Mouse (Mus musculus) CH12.LX (cell line): ENCODE measurements around the gene Ttll10. TPM values are rescaled to one million over a fixed set of nuclear protein-coding genes. Genes with fewer than 3 reads are reported as not detected.

Experiments
- DNase-seq: peaks from one replicate; pipeline ENCODE4 v3.0.0-alpha.2; 2013; ENCODE audit errors: extremely low read depth
- H3K27ac ChIP-seq: 2 replicates; pipeline ENCODE4 v1.5.1; 2012; ENCODE audit warnings: low read depth, mild to moderate bottlenecking, control low read depth, moderate library complexity; ENCODE audit not compliant: insufficient read depth
- H3K27me3 ChIP-seq: replicated peaks from 2 replicates; pipeline ENCODE3; 2012; ENCODE audit warnings: inconsistent platforms
- H3K36me3 ChIP-seq, 2 experiments: replicated peaks in 1 of 2; 2 replicates each; pipeline versions ENCODE3 to v1.6.1; 2012; ENCODE audit warnings: inconsistent platforms in 1 of 2, low read length in 1 of 2, mild to moderate bottlenecking in 1 of 2, mixed read lengths in 1 of 2, moderate library complexity in 1 of 2; ENCODE audit not compliant: control insufficient read depth in 1 of 2, insufficient read depth in 1 of 2
- H3K4me1 ChIP-seq, 2 experiments: 2 replicates each; pipeline ENCODE4 v1.6.1; 2012; ENCODE audit warnings: inconsistent platforms in 1 of 2, moderate library complexity in 1 of 2; ENCODE audit not compliant: insufficient read depth in 2 of 2, control insufficient read depth in 1 of 2
- H3K4me2 ChIP-seq: 2 replicates; pipeline ENCODE4 v1.6.1; 2012; ENCODE audit warnings: low read depth, mild to moderate bottlenecking, control low read depth; ENCODE audit not compliant: poor library complexity, insufficient read depth, severe bottlenecking
- H3K4me3 ChIP-seq, 3 experiments: fragments of 150-350 bp in 1 of 3; sonication (generic) in 1 of 3; replicated peaks in 1 of 3; 2 replicates each; pipeline versions ENCODE3 to v1.5.1; 2011 to 2012; ENCODE audit warnings: low read depth in 2 of 3, low read length in 2 of 3, mild to moderate bottlenecking in 2 of 3, moderate library complexity in 2 of 3, control low read depth in 1 of 3, improper control_type of control experiment in 1 of 3, inconsistent platforms in 1 of 3, mixed read lengths in 1 of 3; ENCODE audit not compliant: poor library complexity in 1 of 3
- H3K79me2 ChIP-seq: replicated peaks from 2 replicates; pipeline ENCODE4 v1.6.1; 2012; ENCODE audit warnings: mild to moderate bottlenecking, moderate library complexity; ENCODE audit not compliant: control insufficient read depth, poor library complexity, insufficient read depth, severe bottlenecking; ENCODE audit errors: extremely low read depth
- H3K9ac ChIP-seq: 2 replicates; pipeline ENCODE4 v1.6.1; 2012; ENCODE audit warnings: low read depth, mild to moderate bottlenecking, control low read depth, moderate library complexity; ENCODE audit not compliant: insufficient read depth
- H3K9me3 ChIP-seq: replicated peaks from 2 replicates; pipeline ENCODE3; 2012; ENCODE audit warnings: low read length, inconsistent platforms, mixed read lengths
- CHD1 ChIP-seq: IDR thresholded peaks from 2 replicates; pipeline ENCODE4 v1.6.1; 2012; ENCODE audit warnings: low read depth, low read length, improper control_type of control experiment, inconsistent platforms
- CTCF ChIP-seq, 2 experiments: IDR thresholded peaks in 1 of 2; conservative IDR thresholded peaks in 1 of 2; 2 replicates each; pipeline ENCODE4 v1.5.1; 2011 to 2012; ENCODE audit warnings: low read depth in 2 of 2, low read length in 2 of 2, improper control_type of control experiment in 1 of 2, inconsistent platforms in 1 of 2, mild to moderate bottlenecking in 1 of 2, moderate library complexity in 1 of 2
- E2F4 ChIP-seq: IDR thresholded peaks from 2 replicates; pipeline ENCODE4 v1.6.1; 2011; ENCODE audit warnings: low read depth, low read length, improper control_type of control experiment; ENCODE audit not compliant: insufficient replicate concordance
- ELF1 ChIP-seq: IDR thresholded peaks from 2 replicates; pipeline ENCODE4 v1.6.1; 2014; ENCODE audit warnings: low read depth, mild to moderate bottlenecking, inconsistent platforms, low read length, improper control_type of control experiment
- ETS1 ChIP-seq: conservative IDR thresholded peaks from 2 replicates; pipeline ENCODE4 v1.6.1; 2012; ENCODE audit warnings: low read depth, mild to moderate bottlenecking, inconsistent platforms, low read length, improper control_type of control experiment, moderate library complexity
- GABPA ChIP-seq: IDR thresholded peaks from 2 replicates; pipeline ENCODE4 v1.6.1; 2012; ENCODE audit warnings: low read depth, low read length, improper control_type of control experiment, inconsistent platforms; ENCODE audit not compliant: insufficient replicate concordance
- HCFC1 ChIP-seq: IDR thresholded peaks from 2 replicates; pipeline ENCODE4 v1.6.1; 2012; ENCODE audit warnings: low read depth, mild to moderate bottlenecking, inconsistent platforms, low read length, improper control_type of control experiment
- IRF4 ChIP-seq: IDR thresholded peaks from 2 replicates; pipeline ENCODE4 v1.6.1; 2014; ENCODE audit warnings: low read depth, mild to moderate bottlenecking, inconsistent platforms, low read length, improper control_type of control experiment
- JUN ChIP-seq: IDR thresholded peaks from 2 replicates; pipeline ENCODE4 v1.6.1; 2011; ENCODE audit warnings: low read depth, mild to moderate bottlenecking, low read length, improper control_type of control experiment, moderate library complexity; ENCODE audit not compliant: insufficient read depth
- JUND ChIP-seq: conservative IDR thresholded peaks from 2 replicates; pipeline ENCODE4 v1.6.1; 2011; ENCODE audit warnings: low read depth, low read length, improper control_type of control experiment
- KAT2A ChIP-seq: IDR thresholded peaks from 2 replicates; pipeline ENCODE4 v1.6.1; 2012; ENCODE audit warnings: low read length, improper control_type of control experiment, inconsistent platforms; ENCODE audit not compliant: insufficient replicate concordance
- MYC ChIP-seq: IDR thresholded peaks from 2 replicates; pipeline ENCODE4 v1.6.1; 2011; ENCODE audit warnings: low read depth, mild to moderate bottlenecking, improper control_type of control experiment, low read length
- NRF1 ChIP-seq: IDR thresholded peaks from 2 replicates; pipeline ENCODE4 v1.6.1; 2014; ENCODE audit warnings: low read depth, mild to moderate bottlenecking, inconsistent platforms, low read length, improper control_type of control experiment, moderate library complexity
- PAX5 ChIP-seq: IDR thresholded peaks from 2 replicates; pipeline ENCODE4 v1.6.1; 2012; ENCODE audit warnings: low read length, inconsistent platforms, mixed read lengths
- POLR2A ChIP-seq: IDR thresholded peaks from 2 replicates; pipeline ENCODE4 v1.6.1; 2011; ENCODE audit warnings: low read depth, mild to moderate bottlenecking, improper control_type of control experiment, low read length
- POLR2AphosphoS2 ChIP-seq: IDR thresholded peaks from 2 replicates; pipeline ENCODE4 v1.6.1; 2011; ENCODE audit warnings: low read depth, low read length, improper control_type of control experiment
- RAD21 ChIP-seq: IDR thresholded peaks from 2 replicates; pipeline ENCODE4 v1.6.1; 2011; ENCODE audit warnings: low read depth, mild to moderate bottlenecking, low read length, improper control_type of control experiment, moderate library complexity
- RCOR1 ChIP-seq: conservative IDR thresholded peaks from 2 replicates; pipeline ENCODE4 v1.6.1; 2012; ENCODE audit warnings: low read depth, mild to moderate bottlenecking, inconsistent platforms, low read length, improper control_type of control experiment
- SMC3 ChIP-seq: IDR thresholded peaks from 2 replicates; pipeline ENCODE4 v1.6.1; 2011; ENCODE audit warnings: low read depth, low read length, improper control_type of control experiment
- TBP ChIP-seq: conservative IDR thresholded peaks from 2 replicates; pipeline ENCODE4 v1.6.1; 2011; ENCODE audit warnings: low read depth, low read length, improper control_type of control experiment
- TCF12 ChIP-seq: IDR thresholded peaks from 2 replicates; pipeline ENCODE4 v1.6.1; 2014; ENCODE audit warnings: low read depth, mild to moderate bottlenecking, inconsistent platforms, low read length, improper control_type of control experiment
- USF1 ChIP-seq: IDR thresholded peaks from 2 replicates; pipeline ENCODE4 v1.6.1; 2014; ENCODE audit warnings: low read depth, mild to moderate bottlenecking, inconsistent platforms, low read length, improper control_type of control experiment
- ZC3H11A ChIP-seq: IDR thresholded peaks from 2 replicates; pipeline ENCODE4 v1.6.1; 2012; ENCODE audit warnings: low read depth, mild to moderate bottlenecking, inconsistent platforms, low read length, improper control_type of control experiment
- ZMIZ1 ChIP-seq: IDR thresholded peaks from 2 replicates; pipeline ENCODE4 v1.6.1; 2012; ENCODE audit warnings: low read depth, mild to moderate bottlenecking, inconsistent platforms, low read length, improper control_type of control experiment
- ZNF384 ChIP-seq: IDR thresholded peaks from 2 replicates; pipeline ENCODE4 v1.6.1; 2012; ENCODE audit warnings: low read depth, low read length, improper control_type of control experiment, inconsistent platforms
- dilution Hi-C: fragments of 300-500 bp; cut with MboI; formaldehyde crosslinking; loops from 2 replicates; pipeline ENCODE4 v1.14.3; 2020; ENCODE audit warnings: low sequenced_read_pairs; ENCODE audit not compliant: extremely low pct_unique_long_range_greater_than_20kb, extremely low pct_ligation_motif_present
- in situ Hi-C: fragments of 300-500 bp; cut with MboI; formaldehyde crosslinking; loops from 3 replicates; pipeline ENCODE4 v1.14.3; 2019; ENCODE audit warnings: low sequenced_read_pairs, low pct_ligation_motif_present, low pct_unique_long_range_greater_than_20kb, mixed read lengths
- polyA plus RNA-seq: library from polyadenylated mRNA; unstranded; fragments of >175 nt; gene quantifications from 2 replicates; pipeline ENCODE4 v1.2.1, GENCODE M21; 2012; ENCODE audit warnings: low read depth; ENCODE audit not compliant: insufficient read length
- total RNA-seq, 2 experiments: library from RNA; depleted of rRNA; stranded (reverse); fragments of 300-350 nt in 1 of 2; fragments of >200 nt in 1 of 2; gene quantifications; 2 replicates each; pipeline ENCODE4 v1.2.3; 2012 to 2014

Ttll10 gene
- total and polyA plus RNA-seq, 3 experiments = 0.04 TPM; not detected in 2

DNA sequence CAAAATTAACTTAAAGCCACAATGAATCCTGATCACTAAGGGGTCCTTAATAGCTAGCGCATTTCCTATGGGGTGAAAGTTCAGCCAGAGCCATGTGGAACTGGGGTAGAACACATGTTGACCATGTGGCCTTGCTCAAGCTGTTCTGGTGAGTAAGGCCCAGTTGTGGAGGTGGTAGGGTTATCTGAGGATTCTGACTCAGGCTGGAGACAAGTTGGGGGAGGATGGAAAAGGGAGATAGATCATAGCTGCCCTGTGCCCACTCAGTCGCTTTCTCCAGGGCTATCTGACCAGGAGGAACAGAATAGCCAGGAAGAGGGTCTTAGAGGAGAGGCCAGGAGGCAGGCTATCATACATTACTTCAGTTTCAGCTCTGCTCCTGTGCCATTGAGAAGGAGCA, 44.8 kb downstream of the Ttll10 start:
- TF ChIP-seq GABPA (no peak), TBP (no peak), ZC3H11A (no peak), ETS1 (no peak), CTCF (conservative IDR thresholded peaks at IDR 0.05 in 1 of 2, IDR thresholded peaks at IDR 0.05 in 1 of 2; ENCODE audit: low read depth in 2 of 2, low read length in 2 of 2) (no peak)
- DNase-seq = no peak
- dilution Hi-C loops = no loop called here

DNA sequence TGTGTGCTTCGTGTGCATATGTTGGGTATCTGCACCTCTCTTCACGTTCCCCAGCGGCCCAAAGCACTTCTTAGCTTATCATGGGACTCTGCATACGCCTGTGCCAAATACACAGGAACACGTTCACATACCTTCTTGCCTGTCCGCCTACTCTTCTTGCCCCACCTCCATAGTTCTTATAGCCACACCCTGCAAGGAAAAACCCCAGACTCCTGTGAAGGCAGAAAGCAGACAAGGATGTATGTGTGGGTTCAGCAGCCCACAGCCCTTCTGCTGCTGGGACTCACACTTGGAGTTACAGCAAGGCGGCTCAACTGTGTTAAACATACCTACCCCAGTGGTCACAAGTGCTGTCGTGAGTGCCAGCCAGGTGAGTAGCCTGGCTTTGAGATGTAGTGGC, 45.6 kb downstream of the Ttll10 start, which contains the start of gene Tnfrsf4:
Tnfrsf4 (plus strand) TSS at position 207 of the 400 bp plus-strand sequence.
- DNase-seq = no peak
- dilution Hi-C loops (no loop called here), in situ Hi-C loops (no loop called here)
- Histone ChIP-seq H3K4me3 (peak within 1 kb of the TSS in 2 of 3 experiments; percentile 38 to 44), H3K36me3 (peaks cover 62 to 84% of the 10 kb centered on the region in 2 experiments), H3K4me1 (peaks cover 11 to 47% of the 10 kb centered on the region in 2 experiments), H3K4me2 (no peak within 1 kb of the TSS), H3K79me2 (no peaks in the 10 kb centered on the region), H3K27me3 (no peaks in the 10 kb centered on the region), H3K9ac (no peak within 1 kb of the TSS), H3K9me3 (no peaks in the 10 kb centered on the region), H3K27ac (no peak within 1 kb of the TSS)
- TF ChIP-seq POLR2A (peak; percentile 30; the same call in 1 of the 2 replicates), ZC3H11A (no peak)

More for the DNA sequence above, 44.8 kb downstream of the Ttll10 start:
- H3K36me3 ChIP-seq = peaks cover 54 to 77% of the 10 kb centered on the region in 2 experiments
- no peaks in the 10 kb centered on the region for H3K9me3 ChIP-seq
- H3K4me1 ChIP-seq = peaks cover 10 to 47% of the 10 kb centered on the region in 2 experiments; a peak in 3 of 4 replicates
- no peak overlapping the region for H3K27ac ChIP-seq
- H3K27me3 ChIP-seq = no peaks in the 10 kb centered on the region
- peak overlapping the region in 2 of 3 experiments; percentile 38 to 44 for H3K4me3 ChIP-seq
- no peaks in the 10 kb centered on the region for H3K79me2 ChIP-seq
- no peak overlapping the region for H3K4me2 ChIP-seq
- no peak overlapping the region for H3K9ac ChIP-seq
- in situ Hi-C loops = no loop called here

DNA sequence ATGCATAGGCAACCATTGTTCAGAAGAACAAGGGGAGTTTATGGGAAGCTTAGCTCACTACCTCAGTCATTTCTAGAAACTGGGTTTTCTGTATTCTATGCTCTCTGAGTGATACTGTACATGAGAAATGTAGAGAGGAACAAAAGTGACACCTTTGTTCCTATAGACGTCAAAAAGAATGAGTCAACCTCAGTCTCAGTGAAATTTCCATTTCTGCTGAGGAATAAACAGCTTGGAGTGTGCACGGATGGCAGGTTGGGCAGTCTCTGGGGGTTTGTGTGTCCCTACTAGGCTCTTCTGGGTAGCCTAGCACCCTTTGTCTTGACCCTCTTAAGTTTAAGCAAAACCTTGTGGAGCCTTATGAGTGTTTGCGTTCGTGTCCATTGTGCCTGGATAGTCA, 50.8 kb downstream of the Ttll10 start:
- Histone ChIP-seq H3K79me2 (no peaks in the 10 kb centered on the region; the same call in 1 of the 2 replicates), H3K9me3 (no peaks in the 10 kb centered on the region), H3K4me1 (peaks cover 9 to 38% of the 10 kb centered on the region in 2 experiments), H3K4me2 (no peak overlapping the region), H3K27ac (peak overlapping the region; percentile 69), H3K36me3 (peaks cover 67 to 91% of the 10 kb centered on the region in 2 experiments), H3K27me3 (no peaks in the 10 kb centered on the region), H3K4me3 (no peak overlapping the region), H3K9ac (no peak overlapping the region)
- in situ Hi-C loops (no loop called here), dilution Hi-C loops (no loop called here)
- no peak for DNase-seq
- no peak for TF ChIP-seq SMC3
- TF ChIP-seq ZC3H11A = no peak
- TF ChIP-seq POLR2AphosphoS2 = no peak
- peak; percentile 96 for TF ChIP-seq RCOR1
- no peak for TF ChIP-seq MYC
- no peak for TF ChIP-seq USF1
- no peak; the same call in 1 of the 2 replicates for TF ChIP-seq ZMIZ1
- no peak for TF ChIP-seq ZNF384
- TF ChIP-seq PAX5 = no peak
- TF ChIP-seq TCF12 = peak; percentile 70; the same call in 1 of the 2 replicates
- TF ChIP-seq JUN = peak; percentile 97
- TF ChIP-seq E2F4 = no peak
- TF ChIP-seq RAD21 = no peak
- TF ChIP-seq KAT2A = 0 out of 2 replicates have a peak, but pooled peaks have one; percentile 15
- peak; percentile 94 for TF ChIP-seq IRF4
- TF ChIP-seq JUND = peak; percentile 95
- TF ChIP-seq NRF1 = no peak
- TF ChIP-seq CHD1 = no peak
- no peak for TF ChIP-seq TBP
- no peak for TF ChIP-seq CTCF (conservative IDR thresholded peaks at IDR 0.05 in 1 of 2, IDR thresholded peaks at IDR 0.05 in 1 of 2; ENCODE audit: low read depth in 2 of 2, low read length in 2 of 2)
- TF ChIP-seq HCFC1 = peak; percentile 23; the same call in 1 of the 2 replicates
- peak; percentile 12; the same call in 1 of the 2 replicates for TF ChIP-seq ELF1
